Mouse (Mus musculus) forebrain, embryonic 10.5 days (tissue): ENCODE measurements around the gene S100pbp. TPM values are rescaled to one million over a fixed set of nuclear protein-coding genes. Genes with fewer than 3 reads are reported as not detected.

Source experiments
- DNase-seq: peaks from one replicate; pipeline ENCODE4 v3.0.0-alpha.2; 2017; ENCODE audit warnings: low spot score; ENCODE audit errors: extremely low spot score
- H3K27ac ChIP-seq: fragments of 300-500 bp; sonication (generic); 2 replicates; pipeline ENCODE4 v1.5.1; 2016; ENCODE audit warnings: mild to moderate bottlenecking
- H3K27me3 ChIP-seq: fragments of 300-500 bp; sonication (generic); 2 replicates; pipeline ENCODE4 v1.6.1; 2016; ENCODE audit warnings: mild to moderate bottlenecking; ENCODE audit not compliant: poor library complexity, severe bottlenecking
- H3K36me3 ChIP-seq: fragments of 300-500 bp; sonication (generic); replicated peaks from 2 replicates; pipeline ENCODE4 v1.6.1; 2016; ENCODE audit warnings: mild to moderate bottlenecking, moderate library complexity
- H3K4me1 ChIP-seq: fragments of 300-500 bp; sonication (generic); 2 replicates; pipeline ENCODE4 v1.6.1; 2016
- H3K4me3 ChIP-seq: fragments of 300-500 bp; sonication (generic); 2 replicates; pipeline ENCODE4 v1.5.1; 2016; ENCODE audit warnings: mild to moderate bottlenecking, moderate library complexity
- H3K9me3 ChIP-seq: fragments of 300-500 bp; sonication (generic); 2 replicates; pipeline ENCODE4 v1.6.1; 2016; ENCODE audit warnings: mild to moderate bottlenecking, moderate library complexity
- WGBS: fragments of 180-500 bp; shearing (Covaris S2); methylation state at CpG from one replicate; pipeline ENCODE4 v1.1.7; 2016; 5-methylcytosine and 5-hydroxymethylcytosine counted together
- polyA plus RNA-seq: library from polyadenylated mRNA; unstranded; fragments of >200 nt; fragmentation: Nextera tagmentation; extraction: Ambion mirVana; gene quantifications from 2 replicates; pipeline ENCODE4 v1.2.1, GENCODE M21; 2016

Gene S100pbp
- polyA plus RNA-seq: 29.4 and 29.7 TPM in 2 replicates

GRCm38 (mm10) chr4:129189542-129190519 lies at the start of gene S100pbp, which contains the start of gene Yars:
TSS of gene S100pbp (minus strand) at chr4:129189727.
TSS of gene Yars (plus strand) at chr4:129189760.
- under 1% methylated on average over 58 of the region's 58 CpGs for WGBS
- DNase-seq: peak; percentile 97
- H3K9me3 ChIP-seq: no peaks in the 10 kb centered on the region
- H3K4me1 ChIP-seq: peaks cover 36% of the 10 kb centered on the region
- peak within 1 kb of the TSS; percentile 98 for H3K27ac ChIP-seq
- H3K27me3 ChIP-seq: no peaks in the 10 kb centered on the region
- peak within 1 kb of the TSS; percentile 98 for H3K4me3 ChIP-seq
- peaks cover 24% of the 10 kb centered on the region for H3K36me3 ChIP-seq

- H3K9me3 ChIP-seq: no peaks in the 10 kb centered on the region
- WGBS: under 1% methylated on average over 28 of the region's 29 CpGs
- H3K4me1 ChIP-seq: peaks cover 68% of the 10 kb centered on the region
- peak overlapping the region; percentile 88 for H3K27ac ChIP-seq
- H3K36me3 ChIP-seq: no peaks in the 10 kb centered on the region
- peak overlapping the region; percentile 91 for H3K4me3 ChIP-seq
- peak; percentile 83 for DNase-seq
- H3K27me3 ChIP-seq: peaks cover 44% of the 10 kb centered on the region
Observed at GRCm38 (mm10) chr4:129239075-129239474, 49.5 kb upstream of the S100pbp start.

- Histone ChIP-seq H3K27me3 (peaks cover 44% of the 10 kb centered on the region), H3K4me1 (peaks cover 68% of the 10 kb centered on the region), H3K27ac (peak overlapping the region; percentile 88), H3K9me3 (no peaks in the 10 kb centered on the region), H3K36me3 (no peaks in the 10 kb centered on the region), H3K4me3 (peak overlapping the region; percentile 91)
- peak; percentile 56 for DNase-seq
- WGBS: under 1% methylated on average over 23 of the region's 23 CpGs
Observed at GRCm38 (mm10) chr4:129238579-129239016, 49.1 kb upstream of the S100pbp start.

GRCm38 (mm10) chr4:129237843-129238441 lies 48.4 kb upstream of the S100pbp start:
- Histone ChIP-seq H3K27ac (peak overlapping the region; percentile 88), H3K4me3 (peak overlapping the region; percentile 91), H3K4me1 (peaks cover 69% of the 10 kb centered on the region), H3K9me3 (no peaks in the 10 kb centered on the region), H3K27me3 (peaks cover 44% of the 10 kb centered on the region), H3K36me3 (no peaks in the 10 kb centered on the region)
- 4% methylated on average over 21 of the region's 21 CpGs for WGBS
- peak; percentile 60 for DNase-seq

GRCm38 (mm10) chr4:129236236-129236813 lies 46.8 kb upstream of the S100pbp start:
- Histone ChIP-seq H3K9me3 (no peaks in the 10 kb centered on the region), H3K36me3 (peaks cover 7% of the 10 kb centered on the region), H3K4me1 (peaks cover 69% of the 10 kb centered on the region), H3K27me3 (peaks cover 32% of the 10 kb centered on the region), H3K4me3 (peak overlapping the region; percentile 10; the same call in 1 of the 2 replicates), H3K27ac (0 out of 2 replicates have a peak overlapping the region, but pooled peaks have one; percentile 12)
- WGBS: 86% methylated on average over 8 of the region's 8 CpGs
- DNase-seq: no peak

GRCm38 (mm10) chr4:129235147-129235546 lies 45.6 kb upstream of the S100pbp start:
- Histone ChIP-seq H3K4me3 (no peak overlapping the region), H3K36me3 (peaks cover 7% of the 10 kb centered on the region), H3K27me3 (peaks cover 20% of the 10 kb centered on the region), H3K4me1 (peaks cover 72% of the 10 kb centered on the region), H3K27ac (no peak overlapping the region), H3K9me3 (no peaks in the 10 kb centered on the region)
- DNase-seq: no peak
- WGBS: 82% methylated on average over 3 of the region's 3 CpGs

- Histone ChIP-seq H3K27me3 (peaks cover 20% of the 10 kb centered on the region), H3K27ac (no peak overlapping the region), H3K4me3 (no peak overlapping the region), H3K36me3 (peaks cover 7% of the 10 kb centered on the region), H3K4me1 (peaks cover 68% of the 10 kb centered on the region), H3K9me3 (no peaks in the 10 kb centered on the region)
- WGBS: 84% methylated on average over 7 of the region's 7 CpGs
- no peak for DNase-seq
Observed at GRCm38 (mm10) chr4:129234488-129234887, 45.0 kb upstream of the S100pbp start.

GRCm38 (mm10) chr4:129232561-129233360 lies 43.2 kb upstream of the S100pbp start:
- Histone ChIP-seq H3K4me1 (peaks cover 61% of the 10 kb centered on the region), H3K36me3 (peaks cover 7% of the 10 kb centered on the region), H3K27me3 (peaks cover 30% of the 10 kb centered on the region), H3K4me3 (no peak overlapping the region), H3K27ac (no peak overlapping the region; the same call in 1 of the 2 replicates), H3K9me3 (no peaks in the 10 kb centered on the region)
- DNase-seq: no peak
- 77% methylated on average over 9 of the region's 9 CpGs for WGBS

- H3K27ac ChIP-seq: peak overlapping the region; percentile 66
- no peaks in the 10 kb centered on the region for H3K9me3 ChIP-seq
- peaks cover 7% of the 10 kb centered on the region for H3K36me3 ChIP-seq
- H3K4me1 ChIP-seq: peaks cover 61% of the 10 kb centered on the region
- no peak overlapping the region for H3K4me3 ChIP-seq
- peaks cover 30% of the 10 kb centered on the region for H3K27me3 ChIP-seq
- no peak for DNase-seq
- 63% methylated on average over 12 of the region's 12 CpGs for WGBS
Observed at GRCm38 (mm10) chr4:129231594-129232450, 42.3 kb upstream of the S100pbp start.

- Histone ChIP-seq H3K27me3 (peaks cover 34% of the 10 kb centered on the region), H3K9me3 (no peaks in the 10 kb centered on the region), H3K4me1 (peaks cover 62% of the 10 kb centered on the region), H3K27ac (no peak overlapping the region), H3K36me3 (peaks cover 7% of the 10 kb centered on the region), H3K4me3 (no peak overlapping the region)
- 60% methylated on average over 8 of the region's 8 CpGs for WGBS
- DNase-seq: no peak
Observed at GRCm38 (mm10) chr4:129230926-129231325, 41.4 kb upstream of the S100pbp start.

- Histone ChIP-seq H3K4me1 (peaks cover 72% of the 10 kb centered on the region), H3K36me3 (peaks cover 33% of the 10 kb centered on the region), H3K9me3 (no peaks in the 10 kb centered on the region), H3K27ac (peak overlapping the region; percentile 78), H3K4me3 (peak overlapping the region; percentile 41), H3K27me3 (peaks cover 64% of the 10 kb centered on the region)
- WGBS: 46% methylated on average over 8 of the region's 8 CpGs
- no peak for DNase-seq
Observed at GRCm38 (mm10) chr4:129227985-129228381, 38.5 kb upstream of the S100pbp start.
